Mouse (Mus musculus) gastrocnemius, adult 8-10 months (tissue): ENCODE results near the gene Irs1. TPM values are rescaled to one million over a fixed set of nuclear protein-coding genes. Genes with fewer than 3 reads are reported as not detected.
A peak's percentile ranks its signal among the peaks of the same experiment; 100 is the strongest.

Source experiments
- DNase-seq, 2 experiments: peaks; one replicate each; pipeline ENCODE4 v3.0.0; 2022; ENCODE audit warnings: low spot score in 2 of 2
- total RNA-seq, 4 experiments: library from RNA; stranded (reverse); gene quantifications; 2 replicates each; pipeline ENCODE4 v1.2.4; 2022

Gene Irs1
- 10 to 100 TPM; 23.3 to 46.6 (median 44.6) TPM for total RNA-seq

DNA sequence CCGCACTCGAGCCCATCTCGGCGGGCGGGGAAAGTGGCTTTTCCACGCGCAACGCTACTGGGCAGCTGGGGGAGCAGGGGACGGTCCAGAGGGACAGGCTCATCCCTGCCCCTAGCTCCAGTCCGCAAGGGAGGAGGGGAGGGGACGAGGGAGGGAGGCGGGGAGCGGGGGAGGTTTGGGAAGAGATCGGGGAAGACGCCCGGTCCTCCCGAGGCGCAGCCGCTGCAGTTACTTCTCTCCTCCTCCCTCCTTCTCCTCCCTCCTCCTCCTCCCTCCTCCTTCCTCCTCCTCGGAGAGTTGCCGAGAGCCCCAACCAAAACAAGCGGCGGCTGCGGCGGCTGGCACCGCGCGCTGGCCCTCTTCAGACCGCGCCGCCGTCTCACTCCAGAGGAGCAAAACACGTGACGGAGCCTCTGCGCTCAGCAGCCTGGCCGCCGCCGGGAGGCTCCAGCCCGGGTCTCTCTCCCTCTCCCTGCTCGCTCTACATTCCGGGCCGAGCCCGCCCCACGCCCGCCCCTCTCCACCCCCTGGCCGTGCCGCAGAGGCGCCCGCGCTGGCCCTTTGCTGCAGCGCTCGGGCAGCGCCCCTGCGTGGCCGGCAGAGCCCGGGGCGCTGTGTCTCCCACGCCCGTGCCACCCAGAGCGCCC, at the start of gene Irs1:
Irs1 (minus strand) TSS at position 266 of the 647 bp plus-strand sequence.
- peak; percentile 74 to 87 for DNase-seq

DNA sequence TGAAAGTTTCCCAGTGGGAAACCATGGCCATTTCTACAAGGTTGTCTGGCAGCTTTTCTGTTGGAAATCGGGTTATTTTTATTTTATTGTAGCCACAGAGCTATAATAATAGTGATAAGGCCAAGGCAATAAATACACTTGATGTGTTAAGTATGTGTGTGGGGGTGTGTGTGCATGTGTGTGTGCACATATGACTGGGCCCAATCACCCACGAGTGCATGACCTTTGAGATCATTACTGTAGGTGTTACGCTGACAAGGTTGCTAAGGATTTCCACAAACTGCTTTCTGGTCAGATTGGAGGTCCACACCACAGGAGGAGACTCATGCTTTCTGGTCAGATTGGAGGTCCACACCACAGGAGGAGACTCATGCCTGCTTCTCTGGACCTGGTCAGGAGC, 43.3 kb upstream of the Irs1 start:
- no peak for DNase-seq

DNA sequence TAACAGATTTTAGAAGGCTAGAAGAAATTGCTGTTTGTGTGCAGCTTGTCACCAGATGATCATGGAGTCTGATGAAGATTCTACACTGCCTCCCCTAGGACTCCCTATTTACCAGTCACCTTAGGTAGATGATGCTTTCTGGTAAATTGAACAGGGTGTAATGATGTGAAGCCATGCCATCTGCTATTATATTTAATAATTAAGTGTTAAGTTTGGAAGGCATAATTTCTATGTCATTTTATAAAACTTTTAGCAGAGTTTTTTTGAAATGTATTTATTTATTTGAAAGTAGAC, 38.7 kb upstream of the Irs1 start:
- no peak for DNase-seq

DNA sequence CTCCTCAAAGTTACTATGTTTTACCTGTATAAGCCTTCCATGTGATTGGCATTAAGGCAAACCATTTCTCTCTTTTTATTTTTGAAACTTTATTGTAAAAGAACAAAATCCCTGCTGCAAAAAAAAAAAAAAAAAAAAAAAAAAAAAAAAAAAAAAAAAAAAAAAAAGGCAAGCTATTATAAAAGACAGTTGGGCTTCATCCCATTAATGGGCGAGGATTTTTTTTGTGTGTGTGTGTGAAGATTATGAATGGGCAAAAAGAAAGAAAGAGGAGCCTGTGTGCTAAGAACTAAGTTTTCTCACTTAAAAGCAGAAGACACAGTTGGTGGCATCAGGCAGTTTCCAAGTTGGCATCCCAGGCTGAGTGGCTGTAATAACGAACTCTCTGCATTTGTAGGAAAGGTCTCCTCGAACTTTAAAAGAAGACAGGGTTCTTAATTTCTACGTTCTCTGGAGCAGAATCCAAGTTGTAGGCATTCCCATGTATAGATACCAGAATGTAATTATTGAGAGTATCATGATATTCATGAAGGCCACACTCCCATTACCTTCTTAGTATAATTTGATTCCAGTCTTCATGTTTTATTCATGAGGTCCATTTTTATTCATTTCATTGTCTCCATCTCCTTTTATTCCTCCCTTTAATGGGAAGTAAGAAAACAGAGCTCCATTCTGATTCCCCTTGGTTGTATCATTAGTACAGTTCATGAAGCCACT, 38.2 kb upstream of the Irs1 start:
- no peak for DNase-seq

DNA sequence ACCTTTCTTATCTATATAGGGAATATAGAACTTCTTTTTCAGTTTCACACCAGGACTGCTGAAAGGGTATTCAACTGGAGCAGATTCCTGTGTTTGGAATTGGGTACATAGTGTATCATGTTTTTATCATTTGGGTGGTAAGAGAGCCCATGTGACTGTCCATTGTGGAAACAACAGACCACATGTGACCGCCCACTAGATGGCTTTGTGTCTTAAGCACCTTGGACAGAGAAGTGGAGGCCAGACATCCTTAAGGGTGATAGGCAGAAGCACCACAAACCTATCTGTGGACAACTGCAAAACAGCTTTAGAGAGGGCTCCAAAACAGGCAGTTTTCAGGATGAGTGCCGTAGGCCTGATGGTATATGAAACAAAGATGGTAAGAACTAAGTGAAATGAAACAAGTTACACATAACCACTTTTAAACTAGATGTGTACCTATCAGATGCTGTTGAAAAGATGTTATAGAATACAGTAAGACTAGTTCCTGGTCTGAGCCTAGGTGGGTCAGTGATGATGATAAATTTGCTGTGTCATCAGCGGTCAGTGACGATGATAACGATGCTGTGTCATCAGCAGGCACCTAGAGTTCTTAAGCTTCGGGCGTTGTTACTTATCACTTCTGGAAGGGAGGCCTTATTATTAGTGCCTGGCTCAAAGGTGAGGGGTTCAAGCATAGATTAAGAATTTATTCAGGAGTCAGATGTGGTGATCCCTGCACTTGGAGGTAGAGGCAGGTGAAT, 37.0 kb upstream of the Irs1 start:
- DNase-seq = no peak

DNA sequence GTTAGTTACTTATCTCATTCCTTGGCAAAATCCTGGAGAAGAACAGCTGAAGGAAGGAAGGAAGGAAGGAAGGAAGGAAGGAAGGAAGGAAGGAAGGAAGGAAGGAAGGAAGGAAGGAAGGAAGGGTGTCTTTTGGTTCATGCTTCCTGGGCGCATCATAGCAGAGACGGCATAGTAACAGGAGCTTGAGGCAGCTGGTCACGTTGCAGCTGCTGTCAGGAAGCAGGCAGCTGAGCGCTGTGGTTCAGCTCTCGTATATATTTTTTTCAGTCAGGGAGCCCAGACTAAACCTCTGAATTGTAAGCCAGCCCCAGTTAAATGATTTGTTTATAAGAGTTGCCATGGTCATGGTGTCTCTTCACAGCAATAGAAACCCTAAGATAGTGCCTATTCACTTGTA, 34.9 kb upstream of the Irs1 start:
- DNase-seq = no peak

DNA sequence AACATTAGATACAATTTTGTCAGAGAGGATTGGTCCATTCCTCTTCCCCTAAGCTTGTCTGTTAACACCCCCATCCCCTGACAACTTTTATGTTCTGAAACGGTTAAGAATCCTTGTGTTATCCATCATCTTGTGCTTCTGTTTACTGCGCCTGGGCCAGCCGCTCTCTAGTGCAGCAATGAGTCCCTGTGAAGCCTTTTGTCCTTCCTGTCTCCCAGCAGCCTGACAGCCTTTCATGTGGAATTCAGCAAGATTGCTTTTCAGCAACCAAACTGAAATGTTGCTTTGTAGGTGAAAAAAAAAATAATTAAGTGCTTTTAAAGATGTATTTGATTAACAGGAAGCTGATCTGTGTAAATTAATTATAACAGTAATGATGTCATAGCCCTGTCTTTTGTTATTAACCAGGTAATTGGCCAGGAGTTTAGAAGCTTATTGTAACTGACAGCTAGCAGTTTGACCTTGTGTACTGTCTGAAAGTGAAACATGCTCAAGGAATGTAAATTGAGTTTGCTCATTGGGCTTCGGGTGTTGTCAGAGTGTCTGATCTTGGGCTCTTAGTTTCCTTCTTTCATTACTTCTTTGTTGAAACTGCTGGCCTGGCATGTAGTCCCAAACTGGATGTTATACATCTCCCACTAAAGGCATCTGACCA, 33.0 kb upstream of the Irs1 start:
- DNase-seq = no peak

DNA sequence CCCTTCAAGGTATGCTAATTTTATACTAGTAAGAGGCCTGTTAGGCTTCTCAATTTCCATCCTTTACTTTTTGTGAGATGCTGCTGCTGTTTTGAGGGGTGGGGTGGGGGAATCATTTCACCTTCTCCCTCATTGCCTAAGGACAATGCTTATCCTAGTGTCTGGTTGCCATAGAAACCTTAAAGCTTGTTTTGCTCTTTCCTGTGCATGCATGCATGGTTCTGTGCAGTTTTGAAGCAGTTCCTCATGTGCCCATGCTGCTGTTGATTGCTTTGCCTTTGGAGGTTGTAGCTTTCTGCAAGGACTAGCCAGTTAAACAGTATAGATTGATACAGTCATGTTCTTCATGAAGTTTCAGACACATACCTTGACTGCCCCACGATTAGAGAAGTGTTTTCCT, 30.2 kb upstream of the Irs1 start:
- no peak for DNase-seq

DNA sequence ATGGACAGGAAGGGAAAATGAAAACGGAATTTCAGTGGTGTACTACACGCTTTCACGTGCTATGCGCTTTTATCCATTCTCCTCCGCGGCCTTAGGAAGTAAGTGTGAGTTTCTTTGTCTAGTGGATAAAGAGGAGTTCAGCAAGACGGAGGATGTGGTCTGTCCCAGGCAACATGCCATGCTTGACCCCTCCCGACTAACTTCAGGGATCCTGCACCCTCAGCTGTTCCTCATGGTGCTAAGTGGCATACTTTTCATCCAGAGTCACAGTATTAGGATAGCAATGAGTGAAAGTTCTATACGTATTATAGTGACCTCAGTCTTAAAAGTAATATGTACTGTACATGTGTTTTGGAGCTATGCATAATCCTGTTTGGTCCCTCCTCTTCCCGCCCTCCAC, 29.6 kb upstream of the Irs1 start:
- no peak for DNase-seq

DNA sequence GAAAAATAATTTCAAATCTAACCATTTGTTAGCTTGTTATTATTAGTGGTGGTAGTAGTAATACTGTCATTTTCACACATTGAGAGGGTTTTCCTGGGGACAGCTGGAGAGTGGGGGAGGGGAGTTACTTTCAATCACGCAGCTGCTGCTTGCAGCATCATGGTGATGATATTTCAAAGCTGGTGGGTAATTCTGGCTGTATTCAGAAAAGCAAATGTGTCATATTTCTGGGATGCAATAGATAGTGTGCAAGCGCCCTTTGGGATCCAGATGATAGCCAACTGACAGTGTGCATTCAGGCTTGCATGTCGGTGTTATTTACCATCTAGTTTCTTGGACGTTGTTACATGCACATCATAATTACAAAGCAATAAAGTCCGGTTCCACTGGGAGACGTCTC, 29.2 kb upstream of the Irs1 start:
- DNase-seq = no peak

DNA sequence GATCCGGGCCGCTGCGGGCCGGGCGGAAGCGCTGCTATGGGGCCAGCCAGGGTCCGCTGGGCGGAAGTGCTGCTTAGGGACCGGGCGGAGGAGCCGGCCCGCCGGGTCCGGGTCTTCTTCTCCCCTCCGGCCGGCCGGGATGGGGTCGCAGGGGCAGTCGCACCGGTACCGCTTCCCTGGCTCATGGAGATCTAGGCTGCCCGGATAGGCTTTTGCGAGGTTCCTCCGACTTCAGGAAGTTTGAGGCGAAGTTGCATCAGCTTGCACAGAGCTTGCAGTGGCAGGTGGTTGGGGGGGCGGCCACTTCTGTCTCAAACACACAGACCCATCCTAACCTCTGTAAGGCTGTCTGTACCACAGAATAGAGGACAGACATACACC, 25.5 kb upstream of the Irs1 start:
- DNase-seq = no peak

DNA sequence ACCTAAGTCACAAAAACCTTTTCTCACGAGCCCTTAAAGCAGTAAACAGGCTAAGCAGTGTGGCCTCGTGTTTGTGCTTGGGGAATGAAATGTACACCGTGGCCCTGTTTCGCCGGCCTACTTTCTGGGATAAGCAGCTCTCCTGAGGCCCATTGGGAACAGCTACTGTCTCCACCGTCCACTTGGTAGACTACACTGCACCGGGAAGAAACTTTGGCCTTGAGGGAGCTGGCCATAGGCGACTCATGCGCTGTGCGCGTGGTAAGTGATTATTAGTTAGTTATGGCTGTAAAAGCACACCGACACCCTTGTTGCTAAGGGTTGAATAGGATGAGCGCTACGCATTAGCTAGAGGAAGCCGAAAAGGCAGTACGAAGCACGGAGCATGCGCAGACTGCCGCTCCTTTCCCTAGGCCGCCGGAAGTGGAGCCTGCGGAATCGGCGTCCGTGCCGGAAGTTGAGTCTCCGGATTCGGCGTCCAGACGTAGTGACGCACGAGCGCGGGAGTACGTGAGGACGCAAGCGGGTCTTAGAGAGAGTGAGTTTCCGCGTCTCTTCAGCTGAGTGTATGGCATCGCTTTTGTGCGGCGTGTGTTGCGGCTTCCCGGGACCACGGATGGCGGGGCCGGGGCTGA, 25.0 kb upstream of the Irs1 start, which contains the start of gene Rhbdd1:
Rhbdd1 (plus strand) TSS at position 342 of the 635 bp plus-strand sequence.
- peak; percentile 92 to 94 for DNase-seq

DNA sequence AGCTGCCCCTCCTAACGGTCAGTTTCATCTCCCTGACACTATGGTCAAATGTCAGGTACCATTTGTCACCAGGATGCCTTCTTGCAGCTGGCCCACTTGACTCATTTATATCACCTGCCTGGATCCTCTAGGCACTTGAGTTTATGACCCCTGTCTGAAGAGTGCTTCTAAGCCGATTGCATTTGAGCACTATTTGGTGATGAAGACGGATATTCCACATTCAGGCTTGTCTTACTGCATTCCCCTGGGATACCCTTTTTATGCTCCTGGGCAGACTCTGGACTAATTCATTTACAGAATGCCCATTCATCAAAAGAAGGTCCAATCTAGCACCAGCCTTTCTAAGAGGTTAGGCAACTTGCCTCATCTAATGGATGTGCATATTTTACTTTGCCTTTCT, 13.3 kb upstream of the Irs1 start:
- DNase-seq = no peak

DNA sequence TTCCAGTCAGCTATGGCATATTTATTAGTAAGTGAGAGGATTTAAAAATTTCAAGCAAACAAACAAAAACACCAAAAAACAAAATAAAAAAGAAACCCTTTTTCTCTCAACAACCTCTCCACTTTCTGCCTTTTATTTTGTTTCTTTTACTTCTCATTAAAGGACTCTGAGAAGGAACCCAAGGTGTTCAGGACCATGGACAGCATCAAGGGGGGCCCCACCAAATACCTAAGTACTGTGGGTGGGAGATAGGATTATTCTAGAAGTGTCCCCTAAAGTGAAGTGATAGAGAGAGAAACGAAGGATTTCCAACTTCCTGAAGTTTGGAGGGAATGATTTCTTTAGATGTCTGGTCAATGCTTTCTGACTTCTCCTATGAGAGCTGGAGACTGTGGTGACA, 7.4 kb upstream of the Irs1 start:
- no peak for DNase-seq

DNA sequence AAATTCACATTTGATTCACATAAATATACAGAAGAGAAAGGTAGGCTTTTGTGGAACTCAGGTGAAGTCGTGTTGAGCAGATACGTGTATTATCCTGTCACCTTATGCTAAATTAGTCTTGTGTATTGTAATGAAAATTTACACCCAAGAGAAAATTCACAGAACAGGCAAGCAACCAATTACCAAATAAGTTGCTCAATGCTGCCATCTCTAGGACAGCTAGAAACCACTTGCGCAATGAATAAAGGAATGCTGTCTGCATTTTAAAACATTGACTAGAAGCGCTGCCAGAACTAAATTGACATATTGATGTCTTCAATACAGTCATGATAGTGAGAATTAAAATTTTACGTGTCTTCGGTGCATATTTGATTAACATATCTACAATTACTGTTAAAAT, 2.9 kb upstream of the Irs1 start:
- no peak for DNase-seq

DNA sequence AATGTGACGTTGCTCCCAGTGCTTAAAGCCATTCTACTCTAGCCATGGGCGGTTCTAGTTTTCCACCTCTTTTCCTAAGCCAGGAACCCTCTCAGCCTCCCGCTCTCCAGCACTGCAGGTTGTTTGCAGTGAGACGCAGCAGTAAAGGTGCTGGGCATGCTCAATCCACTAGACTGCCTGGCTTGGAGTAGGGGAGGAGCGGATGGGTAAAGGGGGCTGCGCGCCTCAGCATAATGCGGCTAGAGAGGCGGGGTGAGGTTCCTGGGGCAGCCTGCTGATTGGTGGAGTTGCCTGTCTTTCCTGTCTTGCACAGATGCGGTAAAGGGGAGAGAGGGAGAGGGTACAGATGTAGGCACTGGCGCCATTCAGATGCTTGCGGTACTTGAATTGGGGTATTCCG, 1.6 kb upstream of the Irs1 start:
- peak in 1 of 2 experiments; percentile 26 for DNase-seq

DNA sequence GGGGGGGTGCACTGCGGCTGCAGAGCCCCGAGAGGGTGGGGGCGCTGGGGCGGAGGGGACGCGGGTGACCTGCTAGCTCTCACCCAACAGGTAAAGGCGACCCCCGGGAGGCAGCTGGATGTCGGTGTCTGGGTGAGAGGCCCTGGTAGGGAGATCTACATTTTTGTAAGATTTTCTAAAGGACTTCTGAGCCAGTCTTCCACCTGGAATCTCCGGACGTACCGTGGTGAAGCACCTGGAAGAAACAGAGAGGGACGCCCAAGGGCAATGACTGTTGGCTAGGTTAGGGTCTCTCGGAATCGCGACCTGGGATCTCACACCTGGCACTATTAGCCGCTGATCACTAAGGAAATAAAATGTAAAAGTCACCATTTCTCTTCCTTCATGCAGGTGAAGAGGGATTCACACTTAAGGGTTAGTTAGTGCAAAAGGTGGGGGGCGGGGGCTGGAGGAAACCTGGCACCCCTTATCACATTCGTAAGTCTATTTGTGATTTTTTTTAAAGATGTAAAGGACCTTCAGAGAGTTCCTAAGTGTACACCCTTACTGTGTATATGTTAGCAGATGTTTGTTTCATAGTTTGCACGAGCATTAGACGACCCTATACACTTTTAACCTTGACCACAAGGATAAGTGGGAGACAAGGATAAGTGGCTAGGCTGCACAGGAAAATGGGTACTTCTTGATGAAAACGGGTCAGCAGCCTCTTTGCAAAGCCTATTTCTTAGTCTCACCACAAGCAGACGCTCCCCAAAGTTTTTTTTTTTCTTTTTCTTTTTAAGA, 905 bp upstream of the Irs1 start:
- no peak for DNase-seq

DNA sequence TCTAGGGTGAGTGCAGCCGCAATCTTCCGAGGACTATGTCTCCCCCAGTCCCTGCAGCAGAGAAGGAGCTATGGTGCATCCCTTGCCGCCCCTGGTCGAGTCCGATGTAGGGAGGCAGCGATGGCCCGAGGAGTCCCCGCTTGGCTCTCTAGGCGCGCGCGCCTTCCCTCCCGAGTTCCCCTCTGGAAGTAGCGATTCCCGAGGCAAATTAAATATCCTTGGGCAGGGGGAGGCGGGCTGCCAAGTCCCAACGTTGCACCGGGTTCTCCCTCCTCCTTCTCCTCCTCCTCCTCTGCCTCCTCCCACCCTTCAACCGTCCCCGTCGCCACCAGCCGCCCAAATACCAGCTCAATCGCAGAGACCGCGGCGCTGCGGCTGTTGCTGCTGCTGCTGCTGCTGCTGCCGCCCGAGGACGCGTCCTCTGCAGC, 479 bp downstream of the Irs1 start:
- DNase-seq = peak; percentile 78 to 83

DNA sequence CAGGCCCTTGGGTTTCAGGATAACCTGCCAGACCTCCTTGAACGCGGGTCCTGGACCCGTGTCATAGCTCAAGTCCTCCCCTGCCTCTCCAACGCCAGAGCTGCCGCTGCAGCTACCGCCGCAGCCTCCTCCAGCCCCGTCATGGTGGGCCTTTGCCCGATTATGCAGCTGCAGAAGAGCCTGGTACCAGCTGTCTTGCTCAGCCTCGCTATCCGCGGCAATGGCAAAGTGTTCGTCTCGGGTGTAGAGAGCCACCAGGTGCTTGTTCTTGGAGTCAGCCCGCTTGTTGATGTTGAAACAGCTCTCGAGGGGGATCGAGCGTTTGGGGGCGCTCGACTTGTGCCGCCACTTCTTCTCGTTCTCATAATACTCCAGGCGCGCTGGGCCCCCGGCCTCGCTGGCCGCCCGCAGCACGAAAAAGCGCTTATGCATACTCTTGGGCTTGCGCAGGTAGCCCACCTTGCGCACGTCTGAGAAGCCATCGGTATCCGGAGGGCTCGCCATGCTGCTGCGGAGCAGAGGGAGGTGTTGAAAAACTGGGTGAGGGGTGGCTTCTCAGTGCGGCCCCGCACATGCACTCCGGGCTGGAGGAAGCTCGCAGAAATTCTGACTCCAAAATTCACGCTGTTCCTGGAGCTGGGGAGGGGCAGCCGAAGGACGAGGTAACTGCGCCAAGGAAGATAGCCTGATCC, 1.1 kb downstream of the Irs1 start:
- peak; percentile 39 to 55 for DNase-seq
